Mouse (Mus musculus) G1E (cell line): ENCODE results near the gene Sbf2.

Source experiments
- CTCF ChIP-seq: IDR thresholded peaks from 2 replicates; pipeline ENCODE4 v1.5.1; 2012; ENCODE audit warnings: low read depth, low read length, inconsistent platforms, mixed read lengths
- GATA1 ChIP-seq: IDR thresholded peaks from 2 replicates; pipeline ENCODE4 v1.6.1; 2012; ENCODE audit warnings: borderline replicate concordance, low read length, inconsistent platforms, mixed read lengths
- TAL1 ChIP-seq: conservative IDR thresholded peaks from 2 replicates; pipeline ENCODE4 v1.6.1; 2012; ENCODE audit warnings: low read depth, low read length, inconsistent platforms, mixed read lengths

- no peak for TF ChIP-seq TAL1
- no peak for TF ChIP-seq CTCF
- no peak for TF ChIP-seq GATA1
These were observed 36.4 kb upstream of the Sbf2 start for GRCm38 (mm10) chr7:110651091-110651490.
